Mouse (Mus musculus) ovary, postnatal 36 days (tissue): ENCODE measurements around the gene Clec1a.

Experiments used
- DNase-seq: peaks from one replicate; pipeline ENCODE4 v3.0.0; 2022; ENCODE audit warnings: low spot score, mixed read lengths

Clec1a gene

DNA sequence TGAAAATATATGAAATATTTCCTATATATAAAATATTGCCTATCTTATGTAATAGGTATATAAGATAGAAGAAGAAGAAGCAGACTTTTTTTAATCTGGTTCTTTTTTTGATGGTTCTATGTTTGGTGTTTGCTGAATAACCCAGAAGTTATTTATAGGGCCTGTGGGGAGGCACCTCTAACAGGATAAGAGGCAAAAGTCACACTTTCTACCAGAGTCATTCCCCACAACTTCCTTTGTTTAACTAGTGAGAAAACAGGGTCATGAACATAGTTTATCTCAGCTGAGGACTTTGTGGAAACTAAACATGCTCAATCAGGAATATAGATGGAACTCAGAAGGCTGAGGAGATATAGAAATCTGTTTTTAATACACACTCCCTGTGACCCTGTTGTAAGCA is 45.8 kb downstream of the Clec1a start:
- DNase-seq, result no peak

DNA sequence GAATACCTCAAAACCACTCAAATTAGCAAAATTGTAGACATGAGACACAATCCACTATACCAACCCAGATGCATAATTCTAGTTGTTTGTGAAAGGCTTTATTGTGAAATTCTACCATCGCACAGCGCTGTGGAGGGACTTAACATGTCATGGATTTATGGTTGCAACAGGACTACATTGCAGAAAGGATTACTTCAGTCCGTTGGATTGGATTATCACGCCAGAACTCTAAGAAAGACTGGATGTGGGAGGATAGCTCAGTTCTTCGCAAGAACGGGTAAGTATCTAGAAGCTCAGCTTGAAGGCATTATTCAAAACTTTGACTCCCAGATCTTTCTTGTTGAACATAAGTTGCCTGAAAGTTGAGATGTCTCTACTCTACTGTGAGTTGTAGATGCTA is 48.4 kb downstream of the Clec1a start:
- no peak for DNase-seq

DNA sequence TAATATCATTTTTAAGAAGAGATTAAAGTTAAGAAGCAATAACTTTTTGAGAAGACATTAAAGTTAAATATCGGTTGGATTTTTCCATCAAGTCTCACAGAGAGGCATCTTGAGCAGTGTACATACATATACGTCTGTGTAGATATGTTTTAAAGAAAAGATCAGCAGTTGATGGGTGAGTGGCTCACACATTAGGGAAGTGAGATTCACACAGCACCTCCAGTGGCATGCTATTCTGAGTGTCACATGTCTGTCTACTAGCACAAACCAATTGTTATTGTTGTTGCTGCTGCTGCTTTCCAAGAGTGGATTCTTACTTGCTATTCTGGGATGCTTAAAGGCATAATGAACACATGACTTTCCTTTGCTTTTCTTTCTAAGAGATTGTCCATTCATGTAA is 49.4 kb downstream of the Clec1a start:
- no peak for DNase-seq

DNA sequence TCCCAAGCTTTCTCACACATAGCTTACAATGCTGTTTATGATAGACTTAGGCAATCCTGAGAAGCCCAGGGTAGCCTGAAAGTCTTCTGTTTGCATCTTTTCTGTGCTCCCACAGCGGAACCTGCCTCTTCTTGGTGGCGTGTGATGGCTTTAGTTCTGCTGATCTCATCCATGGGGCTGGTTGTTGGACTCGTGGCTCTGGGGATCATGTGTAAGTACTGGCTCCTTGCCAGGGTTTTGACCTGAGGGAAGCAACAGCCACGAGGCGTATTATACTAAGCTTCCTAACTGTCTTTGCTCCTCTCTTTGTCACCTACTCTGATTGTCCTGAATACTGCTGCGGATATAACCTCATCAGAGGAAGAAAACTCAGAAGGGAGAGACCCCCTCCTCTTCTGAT is 51.9 kb downstream of the Clec1a start:
- DNase-seq, result no peak

DNA sequence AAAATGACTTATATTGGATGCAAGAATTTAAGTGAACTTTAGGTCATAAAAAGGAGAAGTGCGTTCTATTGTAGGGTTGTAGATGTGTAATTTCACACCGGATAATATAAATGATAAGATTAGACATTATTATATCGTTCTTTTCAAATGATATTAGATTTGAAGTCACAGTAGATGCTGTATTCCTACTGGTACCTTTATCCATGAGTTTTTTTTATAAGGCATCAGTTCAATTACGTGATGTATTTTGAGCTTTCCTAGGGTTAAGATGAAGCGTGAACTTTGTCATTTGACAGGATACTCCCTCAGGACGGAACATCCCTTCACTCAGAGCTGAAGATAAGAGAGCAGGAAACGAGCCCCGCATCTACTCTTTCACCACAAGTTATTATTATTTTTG is 54.8 kb downstream of the Clec1a start, which contains the start of gene Clec1b:
Clec1b (plus strand) TSS at position 301 of the 400 bp plus-strand sequence.
- DNase-seq, result no peak

DNA sequence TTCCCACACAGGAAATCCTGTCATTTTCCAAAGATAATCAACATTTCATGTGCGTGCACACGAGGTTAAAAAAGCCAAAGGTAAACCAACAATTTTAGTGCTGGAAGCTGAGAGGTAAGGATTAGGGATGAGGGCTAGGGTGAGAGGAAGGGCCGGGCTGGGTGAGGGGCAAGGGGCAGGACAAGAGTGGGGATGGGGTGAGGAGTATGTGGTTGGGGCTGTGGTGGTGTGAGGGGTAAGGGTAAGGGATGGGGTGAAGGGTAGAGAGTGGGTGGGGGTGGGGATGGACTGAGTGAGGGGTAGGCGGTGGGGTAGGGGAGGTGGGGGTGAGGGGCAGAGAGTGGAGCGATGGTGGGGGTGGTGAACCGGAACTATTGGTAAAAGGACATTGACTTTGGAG is 58.1 kb downstream of the Clec1a start:
- DNase-seq, result no peak

DNA sequence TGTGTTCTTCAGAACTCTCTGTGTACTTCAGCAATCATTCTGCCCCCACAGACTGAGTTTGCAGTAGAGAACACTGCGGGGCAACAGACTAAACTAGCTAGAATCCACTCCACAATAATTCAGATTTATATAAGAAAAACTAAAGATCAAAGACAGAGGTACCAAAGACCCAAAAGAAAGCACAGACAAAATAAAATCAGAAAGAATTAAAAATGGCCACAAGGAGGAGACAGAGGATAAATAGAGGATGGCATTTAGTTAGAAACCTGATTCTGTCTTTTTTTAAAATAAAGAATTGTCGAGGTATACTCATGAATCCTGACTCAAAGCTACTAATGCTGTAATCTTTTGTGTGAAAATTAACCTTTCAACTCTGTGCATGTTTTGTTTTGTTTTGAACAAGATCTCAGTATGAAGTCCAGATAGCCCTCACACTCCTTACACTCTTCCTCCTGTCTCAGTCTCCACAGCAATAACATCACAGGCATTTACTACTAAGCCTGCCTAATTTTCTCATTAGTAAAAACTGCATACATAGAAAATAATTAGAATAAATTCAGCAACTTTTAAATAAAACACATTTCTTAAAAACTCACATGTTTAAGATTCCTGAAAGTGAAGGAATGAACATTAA is 58.6 kb downstream of the Clec1a start:
- DNase-seq, result no peak

DNA sequence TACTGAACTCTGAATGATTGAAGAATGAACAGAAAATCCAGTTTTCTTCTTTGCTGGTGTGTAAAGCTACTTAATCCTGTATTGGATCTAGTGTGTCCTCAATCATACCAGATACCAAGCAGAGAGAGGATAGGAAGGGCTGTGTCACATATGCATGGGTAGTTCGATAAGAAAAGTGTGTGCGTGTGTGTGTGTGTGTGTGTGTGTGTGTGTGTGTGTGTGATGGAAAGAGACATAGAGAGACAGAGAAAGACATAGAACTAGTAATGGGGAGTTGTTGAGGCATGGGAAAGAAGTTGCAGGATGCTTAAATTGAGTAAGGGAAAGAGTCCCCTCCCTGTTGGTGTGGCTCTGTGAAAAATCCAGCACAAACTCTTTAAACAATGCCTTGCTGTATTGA is 66.0 kb downstream of the Clec1a start, which contains the start of gene Clec12b:
Clec12b (minus strand) TSS at position 101 of the 400 bp plus-strand sequence.
- no peak for DNase-seq

DNA sequence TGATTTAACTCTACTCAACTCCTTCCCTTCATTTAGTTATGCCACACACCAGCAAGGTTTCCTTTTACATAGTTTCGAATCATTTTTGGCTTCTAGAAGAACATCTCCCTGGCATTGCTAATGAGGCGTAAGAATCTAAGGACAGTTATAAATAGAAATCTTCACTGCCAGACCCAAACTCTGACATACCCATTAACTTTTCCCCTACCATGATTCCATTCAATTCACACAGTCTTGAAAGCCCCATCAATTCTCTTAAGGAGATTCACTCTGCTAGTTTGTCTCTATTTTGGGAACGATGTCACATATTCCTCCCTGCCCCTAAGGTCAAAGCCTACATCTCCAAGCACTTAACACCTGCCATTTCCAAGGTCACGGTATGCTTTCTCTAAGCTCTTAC is 66.8 kb downstream of the Clec1a start:
- no peak for DNase-seq

DNA sequence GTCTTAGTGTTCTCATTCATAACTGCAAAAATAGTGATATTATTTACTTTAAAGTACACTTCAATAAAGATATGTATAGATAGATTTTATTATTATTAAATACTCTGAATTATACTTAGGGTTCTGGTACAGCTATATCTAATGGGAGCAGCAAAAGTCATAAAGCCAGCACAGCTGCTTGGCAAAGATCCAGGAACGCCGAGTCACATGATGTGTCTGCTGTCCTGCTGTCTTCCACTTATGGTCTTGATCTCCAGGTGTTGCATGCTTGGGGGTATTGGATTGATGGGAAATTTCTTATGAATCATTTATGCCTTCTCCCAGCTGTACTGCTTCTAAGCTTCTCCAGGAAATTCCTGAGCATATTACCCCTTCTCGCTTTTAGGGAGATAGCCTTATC is 68.3 kb downstream of the Clec1a start:
- DNase-seq, result no peak

DNA sequence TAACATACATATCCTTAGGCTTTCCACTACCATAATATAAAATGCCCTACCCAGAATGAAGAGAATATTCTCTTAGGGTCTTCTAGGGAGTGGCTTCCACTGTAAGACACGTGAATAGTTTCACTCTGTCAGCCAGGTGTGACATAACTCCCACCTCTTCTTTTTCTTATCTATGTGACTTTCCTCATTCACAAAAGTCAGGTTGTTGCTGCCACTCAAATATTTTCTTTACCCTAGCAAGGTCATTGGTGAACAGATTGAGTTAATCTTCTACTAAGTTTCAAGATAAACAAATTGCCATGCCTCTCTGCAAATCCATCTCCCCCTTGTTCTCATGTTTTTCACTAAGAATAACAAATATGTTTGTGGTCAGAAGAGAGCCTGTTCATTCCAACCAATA is 70.1 kb downstream of the Clec1a start:
- DNase-seq, result no peak

DNA sequence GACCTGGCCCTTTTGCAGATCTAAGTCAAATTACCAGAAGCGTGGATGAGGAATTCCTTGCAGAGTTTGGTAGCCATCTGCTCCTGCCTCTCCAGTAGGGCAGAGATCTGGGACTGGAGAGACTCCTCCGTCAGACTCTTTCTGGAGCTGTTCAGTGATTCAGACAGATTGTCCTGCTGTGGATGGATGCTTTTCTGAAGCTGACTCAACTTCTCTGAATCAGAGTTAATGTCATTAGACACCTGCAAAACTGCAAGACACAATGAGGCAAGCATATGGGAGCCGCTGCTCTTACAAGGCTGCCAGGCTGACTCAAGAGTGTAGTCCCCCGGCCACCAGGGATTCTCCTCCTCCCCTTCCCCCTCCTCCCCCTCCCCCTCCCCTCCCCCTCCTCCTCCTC is 71.3 kb downstream of the Clec1a start:
- DNase-seq, result no peak

DNA sequence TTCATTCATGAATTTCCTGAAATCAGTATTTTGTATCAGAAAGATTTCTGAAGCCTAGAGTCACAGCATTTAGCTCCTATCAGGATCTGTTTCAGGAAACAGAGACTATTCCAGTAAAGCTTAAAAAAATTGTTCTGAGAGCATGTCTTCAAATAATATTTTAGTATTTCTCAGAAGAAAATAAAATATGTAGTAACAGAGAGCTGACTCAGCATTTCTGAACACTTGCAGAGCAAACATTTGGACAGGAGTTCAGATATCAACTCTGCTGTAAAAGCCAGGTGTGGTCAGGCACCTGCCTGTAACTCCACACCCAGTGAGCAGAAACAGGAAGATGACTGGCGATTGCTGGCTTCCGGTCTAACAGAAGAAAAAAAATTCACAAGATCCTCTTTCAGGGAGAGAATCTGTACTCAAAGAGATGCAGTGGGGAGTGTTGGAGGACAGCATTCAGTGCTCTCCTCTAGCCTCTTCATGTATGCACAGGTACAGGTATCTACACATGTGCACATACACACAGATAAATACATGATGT is 76.8 kb downstream of the Clec1a start:
- no peak for DNase-seq
